Comparison of ENCODE assay signal across 8 mouse cellular contexts in genomic region chr15:96461541-96462512, GRCm38 (mm10). TPM values are rescaled to one million over a fixed set of nuclear protein-coding genes. Genes with fewer than 3 reads are reported as not detected.
DNase-seq lines count a peak whose midpoint lies in the region; ATAC-seq and TF ChIP-seq lines count a peak whose summit lies in the region.

No protein-coding gene starts in this region.

- CTCF ChIA-PET in Patski (lab: Charles Lee), result interaction anchor here (0.6 to 1.3 kb wide), 5 partner anchors 9 to 87 kb away, joined by 3 to 5 read pairs (median 3); no protein-coding TSS in a partner anchor

- peaks cover 14% of the 10 kb centered on the region for H3K36me3 ChIP-seq in forebrain, embryonic 10.5 days (replicated peaks)
- H3K36me3 ChIP-seq in limb, embryonic 13.5 days, result no peaks in the 10 kb centered on the region

- H3K9ac ChIP-seq in limb, embryonic 13.5 days, result peak overlapping the region; percentile 84

- peaks cover 34% of the 10 kb centered on the region for H3K4me1 ChIP-seq in forebrain, embryonic 10.5 days
- peaks cover 30% of the 10 kb centered on the region for H3K4me1 ChIP-seq in limb, embryonic 13.5 days
- H3K4me1 ChIP-seq in olfactory bulb, adult 2 months (ENCODE audit: control insufficient read depth, insufficient read depth, low read length), result peaks cover 2% of the 10 kb centered on the region; the same call in 1 of the 2 replicates

- POLR2A ChIA-PET in Patski (lab: Charles Lee), result no interaction called here

- intact Hi-C loops in left cerebral cortex, postnatal 4 days (cut with DNase I), result no loop called here

- WGBS in forebrain, embryonic 10.5 days, result 18% methylated on average over 22 of the region's 22 CpGs
- WGBS in limb, embryonic 13.5 days, result 13% methylated on average over 22 of the region's 22 CpGs
- WGBS in olfactory bulb, adult 2 months, result 11% methylated on average over 22 of the region's 22 CpGs

- ATAC-seq in Patski, result peak; percentile 33
- ATAC-seq in limb, embryonic 13.5 days (ENCODE audit: low FRiP score, low read depth), result peak; percentile 37

- in situ Hi-C loops in Patski (cut with MboI; ENCODE audit: low pct_unique_long_range_greater_than_20kb), result no loop called here

- peak overlapping the region; percentile 77 for H3K4me3 ChIP-seq in forebrain, embryonic 10.5 days
- peak overlapping the region; percentile 89 for H3K4me3 ChIP-seq in limb, embryonic 13.5 days
- peak overlapping the region; percentile 64 for H3K4me3 ChIP-seq in olfactory bulb, adult 2 months (ENCODE audit: insufficient read depth, low read depth, low read length)

- H3K27me3 ChIP-seq in Patski, result no peaks in the 10 kb centered on the region
- no peaks in the 10 kb centered on the region for H3K27me3 ChIP-seq in forebrain, embryonic 10.5 days (ENCODE audit: poor library complexity, severe bottlenecking)
- no peaks in the 10 kb centered on the region for H3K27me3 ChIP-seq in limb, embryonic 13.5 days

- DNase-seq in layer of hippocampus, adult 18-20 months (ENCODE audit: low spot score in 2 of 2), result peak; percentile 53 to 70
- DNase-seq in layer of hippocampus, postnatal 14 days (ENCODE audit: low spot score in 2 of 2), result no peak
- no peak for DNase-seq in Patski (ENCODE audit: low read depth, low spot score)
- no peak for DNase-seq in forebrain, embryonic 10.5 days (ENCODE audit: extremely low spot score, low spot score)
- DNase-seq in left cerebral cortex, postnatal 4 days, result no peak
- no peak for DNase-seq in cerebellum, postnatal 36 days

- H3K9me3 ChIP-seq in forebrain, embryonic 10.5 days, result no peaks in the 10 kb centered on the region; the same call in 1 of the 2 replicates
- H3K9me3 ChIP-seq in limb, embryonic 13.5 days, result no peaks in the 10 kb centered on the region

- peak overlapping the region; percentile 90 for H3K4me2 ChIP-seq in limb, embryonic 13.5 days (replicated peaks)

- no peak for TF ChIP-seq POLR2A in olfactory bulb, adult 2 months (IDR thresholded peaks at IDR 0.05; ENCODE audit: insufficient read depth, low read depth, low read length)

- no peak for TF ChIP-seq CTCF in Patski (IDR thresholded peaks at IDR 0.05)
- peak; percentile 11; the same call in 1 of the 2 replicates for TF ChIP-seq CTCF in olfactory bulb, adult 2 months (IDR thresholded peaks at IDR 0.05; ENCODE audit: insufficient read depth, low read depth, low read length)

- peak overlapping the region; percentile 99 for H3K27ac ChIP-seq in forebrain, embryonic 10.5 days
- peak overlapping the region; percentile 95 for H3K27ac ChIP-seq in limb, embryonic 13.5 days
- H3K27ac ChIP-seq in olfactory bulb, adult 2 months (ENCODE audit: insufficient read depth, low read depth, low read length), result peak overlapping the region; percentile 54

RNA-seq across cellular contexts. Expression of gene Scaf11, which starts 1.2 kb away (rescaled TPM):
- 10 to 100 TPM; 56.4 to 57.8 TPM for total RNA-seq in layer of hippocampus, adult 18-20 months (2021)
- total RNA-seq in layer of hippocampus, postnatal 14 days (2021), result 10 to 100 TPM; 49.2 to 52.3 TPM
- polyA plus RNA-seq in Patski (2021), result 87.4 TPM
- 105 and 106 TPM in 2 replicates for polyA plus RNA-seq in forebrain, embryonic 10.5 days (2016; fragmentation: Nextera tagmentation; extraction: Ambion mirVana)
- 112 and 116 TPM in 2 replicates for polyA plus RNA-seq in limb, embryonic 13.5 days (2015; fragmentation: Nextera tagmentation; extraction: Ambion mirVana)
- polyA plus RNA-seq in olfactory bulb, adult 2 months (2012; ENCODE audit: insufficient read depth, insufficient read length, low replicate concordance, missing spikeins), result not detected in 2 replicates
- 10 to 100 TPM; 48.9 to 50.6 TPM for total RNA-seq in left cerebral cortex, postnatal 4 days (2021)

Comparison
In these comparisons a context has a peak if more than half of its experiments do, and no peak if none do; other contexts are left out.
1. DNase-seq: peak in layer of hippocampus, adult 18-20 months (2 of 2); none in layer of hippocampus, postnatal 14 days (0 of 2), Patski (single experiment), forebrain, embryonic 10.5 days (single experiment), left cerebral cortex, postnatal 4 days (single experiment) and cerebellum, postnatal 36 days (0 of 2).
2. Peak in every context shown above with its lines, with median percentiles within 50 percentile points of each other: H3K27ac ChIP-seq and H3K4me3 ChIP-seq.